Mouse (Mus musculus) midbrain, embryonic 14.5 days (tissue): ENCODE data around the gene Plbd2. TPM values are rescaled to one million over a fixed set of nuclear protein-coding genes. Genes with fewer than 3 reads are reported as not detected.
A peak's percentile ranks its signal among the peaks of the same experiment; 100 is the strongest.
"Not testable (repeated sequence)": the region's sequence is repeated elsewhere in the genome, so short reads cannot be mapped to it uniquely, and the experiment has no call there.

Experiments
- ATAC-seq: fragments of 200-750 bp; cut with Nextera tagmentation; 2 replicates; pipeline ENCODE4 v1.8.0; 2017; ENCODE audit warnings: moderate number of reproducible peaks, moderate library complexity; ENCODE audit not compliant: low FRiP score, low TSS enrichment
- DNase-seq: peaks from one replicate; pipeline ENCODE4 v3.0.0-alpha.2; 2015
- H3K27ac ChIP-seq: fragments of 300-500 bp; sonication (generic); replicated peaks from 2 replicates; pipeline ENCODE4 v1.5.1; 2014; ENCODE audit warnings: mild to moderate bottlenecking, low read depth, low read length, moderate library complexity
- H3K27me3 ChIP-seq: fragments of 300-500 bp; sonication (generic); 2 replicates; pipeline ENCODE4 v1.6.1; 2014; ENCODE audit warnings: low read length, control low read depth, mixed read lengths; ENCODE audit not compliant: control insufficient read depth, insufficient read depth
- H3K36me3 ChIP-seq: fragments of 300-500 bp; sonication (generic); 2 replicates; pipeline ENCODE4 v1.6.1; 2014; ENCODE audit warnings: low read length, control low read depth; ENCODE audit not compliant: control insufficient read depth, insufficient read depth
- H3K4me1 ChIP-seq: fragments of 300-500 bp; sonication (generic); 2 replicates; pipeline ENCODE4 v1.6.1; 2014; ENCODE audit warnings: mild to moderate bottlenecking, antibody characterized with exemption, low read length, control low read depth; ENCODE audit not compliant: control insufficient read depth, insufficient read depth
- H3K4me2 ChIP-seq: fragments of 300-500 bp; sonication (generic); 2 replicates; pipeline ENCODE4 v1.6.1; 2014; ENCODE audit warnings: mild to moderate bottlenecking, low read length, moderate library complexity
- H3K4me3 ChIP-seq: fragments of 300-500 bp; sonication (generic); replicated peaks from 2 replicates; pipeline ENCODE4 v1.5.1; 2014; ENCODE audit warnings: low read depth, low read length
- H3K9ac ChIP-seq: fragments of 300-500 bp; sonication (generic); replicated peaks from 2 replicates; pipeline ENCODE4 v1.6.1; 2014; ENCODE audit warnings: mild to moderate bottlenecking, low read length, moderate library complexity
- H3K9me3 ChIP-seq: fragments of 300-500 bp; sonication (generic); 2 replicates; pipeline ENCODE4 v1.6.1; 2016; ENCODE audit warnings: low read length, control low read depth, mixed read lengths; ENCODE audit not compliant: control insufficient read depth
- WGBS: fragments of 180-500 bp; shearing (Covaris S2); extraction: QIAGEN DNeasy Blood & Tissue Kit; methylation state at CpG from one replicate; pipeline ENCODE4 v1.1.7; 2014; 5-methylcytosine and 5-hydroxymethylcytosine counted together
- polyA plus RNA-seq: library from polyadenylated mRNA; unstranded; fragments of >200 nt; fragmentation: Nextera tagmentation; extraction: Ambion mirVana; gene quantifications from 2 replicates; pipeline ENCODE4 v1.2.1, GENCODE M21; 2014

Plbd2 gene
- polyA plus RNA-seq, 1 experiment from 2014 or later, result 26.1 TPM

- no peak for ATAC-seq
- H3K4me3 ChIP-seq, result no peak overlapping the region
- H3K9me3 ChIP-seq, result no peaks in the 10 kb centered on the region
- 20% methylated on average over 16 of the region's 16 CpGs for WGBS
- H3K4me1 ChIP-seq, result peaks cover 15% of the 10 kb centered on the region
- DNase-seq, result peak; percentile 78
- H3K36me3 ChIP-seq, result no peaks in the 10 kb centered on the region
- H3K27ac ChIP-seq, result no peak overlapping the region
- H3K27me3 ChIP-seq, result no peaks in the 10 kb centered on the region
- H3K4me2 ChIP-seq, result no peak overlapping the region
- H3K9ac ChIP-seq, result no peak overlapping the region
These were observed 1.9 kb upstream of the Plbd2 start for GRCm38 (mm10) chr5:120505368-120505767.

DNA sequence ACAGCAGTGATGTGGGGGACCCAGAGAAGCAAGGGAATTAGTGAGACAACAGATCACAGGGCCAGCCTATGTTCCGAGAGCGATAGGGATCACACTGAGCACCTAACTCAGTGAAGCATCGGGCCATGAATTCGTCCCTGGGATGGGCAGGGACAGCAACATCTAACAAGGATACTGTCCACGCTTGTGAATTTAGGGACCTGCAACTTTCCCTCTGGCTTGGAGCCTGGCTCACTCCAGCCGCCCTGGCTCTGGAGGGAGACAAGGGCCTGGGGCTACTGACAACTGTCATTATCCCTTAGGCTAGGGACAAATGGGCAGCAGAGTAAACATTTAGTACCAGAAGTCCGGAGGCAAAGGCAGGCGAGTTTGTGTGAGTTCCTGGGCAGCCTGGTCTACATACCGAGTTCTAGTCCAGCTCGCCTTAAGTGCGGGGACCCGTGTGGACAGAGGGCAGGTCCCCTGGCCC is 716 bp downstream of the Plbd2 start:
- ATAC-seq (no peak), DNase-seq (no peak)
- Histone ChIP-seq H3K36me3 (peaks cover 8% of the 10 kb centered on the region; the same call in 1 of the 2 replicates), H3K9me3 (no peaks in the 10 kb centered on the region), H3K9ac (peak overlapping the region; percentile 88), H3K4me3 (peak overlapping the region; percentile 88), H3K27ac (no peak overlapping the region), H3K27me3 (no peaks in the 10 kb centered on the region), H3K4me2 (peak overlapping the region; percentile 93), H3K4me1 (peaks cover 12% of the 10 kb centered on the region)
- WGBS, result 10% methylated on average over 12 of the region's 12 CpGs

- Histone ChIP-seq H3K4me2 (peak overlapping the region; percentile 93), H3K27ac (no peak overlapping the region), H3K4me3 (peak overlapping the region; percentile 88), H3K9me3 (no peaks in the 10 kb centered on the region), H3K27me3 (no peaks in the 10 kb centered on the region), H3K36me3 (peaks cover 9% of the 10 kb centered on the region; the same call in 1 of the 2 replicates), H3K9ac (peak overlapping the region; percentile 88), H3K4me1 (peaks cover 12% of the 10 kb centered on the region)
- WGBS, result 81% methylated on average over 9 of the region's 9 CpGs
- ATAC-seq (no peak), DNase-seq (no peak)
These were observed 1.2 kb downstream of the Plbd2 start for GRCm38 (mm10) chr5:120502147-120502621.

- H3K27me3 ChIP-seq, ATAC-seq, H3K9me3 ChIP-seq, H3K9ac ChIP-seq, H3K4me2 ChIP-seq, DNase-seq, H3K4me3 ChIP-seq, H3K27ac ChIP-seq: not testable (repeated sequence)
- peaks cover 12% of the 10 kb centered on the region for H3K4me1 ChIP-seq
- 87% methylated on average over 9 of the region's 9 CpGs for WGBS
- peaks cover 16% of the 10 kb centered on the region for H3K36me3 ChIP-seq
These were observed 2.8 kb downstream of the Plbd2 start for GRCm38 (mm10) chr5:120500609-120501008.

DNA sequence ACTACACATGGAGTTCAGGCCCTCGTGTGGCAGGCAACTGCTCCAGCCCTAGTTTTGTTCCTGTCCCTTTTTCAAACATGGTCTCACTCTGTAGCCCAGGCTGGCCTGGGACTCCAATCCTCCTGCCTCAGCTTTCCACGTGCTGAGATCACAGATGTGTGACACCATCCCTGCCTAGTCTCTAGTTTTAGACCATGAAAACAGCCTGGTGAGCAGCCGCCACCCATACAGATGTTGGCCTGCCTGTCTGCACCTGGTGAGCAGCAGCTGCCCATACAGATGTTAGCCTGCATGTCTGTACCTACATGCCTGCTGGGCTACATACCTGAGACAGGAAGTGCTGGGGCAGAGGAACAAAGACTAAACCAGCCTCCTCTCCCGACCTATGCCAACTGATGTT is 4.2 kb downstream of the Plbd2 start:
- Histone ChIP-seq H3K4me1 (peaks cover 12% of the 10 kb centered on the region), H3K9ac (no peak overlapping the region), H3K27ac (no peak overlapping the region), H3K4me2 (no peak overlapping the region), H3K4me3 (no peak overlapping the region), H3K9me3 (no peaks in the 10 kb centered on the region), H3K36me3 (peaks cover 18% of the 10 kb centered on the region), H3K27me3 (no peaks in the 10 kb centered on the region)
- WGBS, result 84% methylated on average over 4 of the region's 4 CpGs
- DNase-seq (no peak), ATAC-seq (no peak)

DNA sequence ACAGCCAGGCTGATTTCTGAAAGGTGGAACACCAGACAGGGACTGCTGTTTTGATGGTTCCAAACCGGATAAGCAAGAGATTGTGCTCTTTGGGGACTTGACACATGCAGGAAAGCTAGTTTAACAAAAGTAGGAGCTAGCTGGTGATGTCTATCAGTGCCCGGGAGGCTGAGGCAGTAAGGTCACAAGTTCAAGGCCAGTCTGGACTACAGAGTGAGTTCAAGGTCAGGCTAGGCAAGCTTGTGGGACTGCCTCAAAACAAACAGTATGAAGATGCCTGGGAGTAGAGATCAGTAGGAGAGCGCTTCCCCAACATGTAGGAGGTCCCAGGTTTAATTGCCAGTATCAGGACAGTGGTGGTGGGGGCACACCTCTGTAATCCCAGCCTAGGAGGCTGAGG is 6.4 kb downstream of the Plbd2 start:
- WGBS, result 96% methylated on average over 3 of the region's 3 CpGs
- DNase-seq, result no peak
- H3K27me3 ChIP-seq, result no peaks in the 10 kb centered on the region
- peaks cover 3% of the 10 kb centered on the region; the same call in 1 of the 2 replicates for H3K4me1 ChIP-seq
- H3K9me3 ChIP-seq, result no peaks in the 10 kb centered on the region
- H3K36me3 ChIP-seq, result peaks cover 25% of the 10 kb centered on the region
- H3K4me2 ChIP-seq, result no peak overlapping the region
- ATAC-seq, result no peak
- no peak overlapping the region for H3K9ac ChIP-seq
- no peak overlapping the region for H3K27ac ChIP-seq
- H3K4me3 ChIP-seq, result no peak overlapping the region

DNA sequence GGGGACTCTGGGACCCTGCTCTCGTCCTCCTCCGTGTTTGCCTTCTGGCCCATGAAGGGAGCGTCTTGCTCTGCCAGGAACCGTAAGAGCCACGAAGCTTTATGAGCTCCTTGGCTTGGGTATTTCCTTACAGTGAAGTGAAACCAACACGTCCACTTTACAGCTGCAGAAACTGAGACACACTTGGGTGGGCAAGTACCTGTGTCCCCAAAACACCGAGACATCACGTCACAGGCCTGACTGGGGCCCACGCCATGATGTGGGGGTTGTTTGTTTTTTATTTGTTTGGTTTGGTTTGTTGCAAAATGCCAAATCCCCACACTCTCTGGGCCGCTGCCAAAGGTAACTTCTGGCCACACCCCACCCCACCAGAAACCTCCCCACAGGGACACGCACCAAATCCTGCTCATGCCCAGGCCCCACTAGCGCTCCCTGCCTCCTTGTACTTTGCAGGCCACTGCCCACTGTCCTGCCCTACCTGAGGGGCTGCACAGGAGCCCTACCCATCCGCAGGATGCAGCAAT is 7.7 kb downstream of the Plbd2 start:
- Histone ChIP-seq H3K27ac (no peak overlapping the region), H3K9ac (no peak overlapping the region), H3K4me2 (no peak overlapping the region), H3K27me3 (no peaks in the 10 kb centered on the region), H3K4me3 (no peak overlapping the region), H3K4me1 (no peaks in the 10 kb centered on the region), H3K36me3 (peaks cover 25% of the 10 kb centered on the region), H3K9me3 (no peaks in the 10 kb centered on the region)
- no peak for ATAC-seq
- 92% methylated on average over 13 of the region's 13 CpGs for WGBS
- no peak for DNase-seq

DNA sequence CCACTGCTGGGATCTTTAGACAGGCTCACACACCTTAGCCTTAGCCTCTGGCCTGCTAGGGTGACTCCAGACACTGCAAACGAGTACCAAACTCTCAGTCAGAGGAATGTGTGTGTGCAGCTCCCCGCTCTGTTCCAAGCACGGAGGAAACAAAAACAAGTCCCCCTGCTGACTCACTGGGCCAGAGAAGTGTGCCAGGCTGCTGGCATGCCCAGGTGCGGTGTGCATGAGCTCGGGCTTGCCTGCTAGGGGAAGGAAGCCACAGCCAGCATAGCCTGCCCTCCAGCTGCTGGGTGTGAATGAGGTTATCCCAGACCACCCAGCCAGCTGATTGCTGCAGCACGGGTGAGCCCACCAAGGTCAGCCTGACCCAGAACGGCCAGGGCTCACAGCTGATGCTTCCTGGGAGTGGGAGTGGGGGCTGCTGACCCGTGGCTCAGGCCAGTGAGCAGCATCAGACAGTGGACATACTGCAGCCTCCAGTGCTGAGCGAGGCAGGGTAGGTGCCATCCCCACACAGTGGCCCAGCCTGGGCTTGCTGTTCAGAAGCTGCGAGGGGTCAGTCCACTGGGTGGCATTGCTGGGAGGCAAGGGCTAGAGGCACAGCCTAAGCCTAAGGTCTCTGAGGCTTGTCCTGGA is 8.2 kb downstream of the Plbd2 start:
- Histone ChIP-seq H3K4me2 (no peak overlapping the region), H3K4me1 (no peaks in the 10 kb centered on the region), H3K9ac (no peak overlapping the region), H3K9me3 (no peaks in the 10 kb centered on the region), H3K27ac (no peak overlapping the region), H3K4me3 (no peak overlapping the region), H3K36me3 (peaks cover 25% of the 10 kb centered on the region), H3K27me3 (no peaks in the 10 kb centered on the region)
- 80% methylated on average over 10 of the region's 10 CpGs for WGBS
- ATAC-seq (no peak), DNase-seq (no peak)

- H3K9ac ChIP-seq, result no peak overlapping the region
- no peak overlapping the region for H3K4me2 ChIP-seq
- no peaks in the 10 kb centered on the region for H3K27me3 ChIP-seq
- peaks cover 25% of the 10 kb centered on the region for H3K36me3 ChIP-seq
- H3K4me1 ChIP-seq, result no peaks in the 10 kb centered on the region
- H3K9me3 ChIP-seq, result no peaks in the 10 kb centered on the region
- DNase-seq (no peak), ATAC-seq (no peak)
- H3K4me3 ChIP-seq, result no peak overlapping the region
- 79% methylated on average over 9 of the region's 9 CpGs for WGBS
- H3K27ac ChIP-seq, result no peak overlapping the region
These were observed 9.5 kb downstream of the Plbd2 start for GRCm38 (mm10) chr5:120493873-120494395.
